Mouse (Mus musculus): ENCODE measurements around the gene Wbp11.

Gene Wbp11

DNA sequence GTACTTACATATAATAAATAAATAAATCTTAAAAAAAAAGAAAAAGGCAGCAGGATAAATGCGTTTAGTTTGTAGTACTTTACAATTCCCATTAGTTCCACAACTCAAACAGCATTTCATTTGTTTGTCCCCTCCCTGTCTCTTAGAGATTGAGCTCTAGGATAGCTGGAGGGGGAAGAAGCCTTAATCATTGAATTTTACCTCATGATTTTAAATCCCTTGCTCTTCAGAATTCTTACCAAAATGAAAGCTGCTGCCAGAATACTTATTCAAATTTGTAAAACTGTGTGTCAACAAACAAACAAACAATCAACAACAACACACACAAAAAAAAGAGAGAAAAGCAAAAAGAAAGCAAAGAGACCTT, 22.6 kb downstream of the Wbp11 start:
- in situ Hi-C loops (cut with MboI, MseI), result loop anchor here (5.0 to 25.0 kb wide), 4 partner anchors 159 to 1883 kb away; partner anchors contain the start of genes Cdkn1b (in 1 of the 2) and Strap (in 1 of the 2)

DNA sequence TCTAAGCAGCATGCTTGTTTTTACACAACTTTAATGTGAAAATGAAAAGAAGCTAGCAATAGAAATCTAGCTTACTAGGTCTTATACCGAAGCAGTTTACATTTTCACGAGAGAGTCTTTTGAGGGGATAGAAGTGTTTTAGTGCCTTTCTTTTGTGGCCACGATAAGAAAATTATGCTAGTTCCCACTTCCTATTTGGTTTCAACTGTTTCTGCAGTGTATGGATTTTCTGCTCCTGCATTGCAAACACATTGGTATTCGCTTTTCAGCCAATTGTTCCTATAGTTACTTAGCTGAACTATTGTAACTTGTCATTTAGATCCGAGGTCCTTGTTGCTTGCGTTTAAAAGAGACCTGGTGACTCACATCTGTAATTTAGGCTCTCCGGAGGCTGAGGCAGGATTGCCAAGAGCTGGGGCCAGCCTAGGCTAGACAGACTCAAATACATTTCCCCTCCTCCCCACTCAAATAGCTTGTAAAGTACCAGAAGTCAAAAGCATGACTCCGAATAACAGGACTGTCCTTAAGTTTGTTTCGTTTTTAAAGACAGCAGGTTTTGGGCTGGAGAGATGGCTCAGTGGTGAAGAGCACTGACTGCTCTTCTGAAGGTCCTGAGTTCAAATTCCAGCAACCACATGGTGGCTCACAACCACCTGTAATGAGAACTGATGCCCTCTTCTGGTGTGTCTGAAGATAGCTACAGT, 23.2 kb downstream of the Wbp11 start:
- in situ Hi-C loops (cut with MboI, MseI), result loop anchor here (5.0 to 25.0 kb wide), 4 partner anchors 160 to 1883 kb away; partner anchors contain the start of genes Cdkn1b (in 1 of the 2) and Strap (in 1 of the 2)

DNA sequence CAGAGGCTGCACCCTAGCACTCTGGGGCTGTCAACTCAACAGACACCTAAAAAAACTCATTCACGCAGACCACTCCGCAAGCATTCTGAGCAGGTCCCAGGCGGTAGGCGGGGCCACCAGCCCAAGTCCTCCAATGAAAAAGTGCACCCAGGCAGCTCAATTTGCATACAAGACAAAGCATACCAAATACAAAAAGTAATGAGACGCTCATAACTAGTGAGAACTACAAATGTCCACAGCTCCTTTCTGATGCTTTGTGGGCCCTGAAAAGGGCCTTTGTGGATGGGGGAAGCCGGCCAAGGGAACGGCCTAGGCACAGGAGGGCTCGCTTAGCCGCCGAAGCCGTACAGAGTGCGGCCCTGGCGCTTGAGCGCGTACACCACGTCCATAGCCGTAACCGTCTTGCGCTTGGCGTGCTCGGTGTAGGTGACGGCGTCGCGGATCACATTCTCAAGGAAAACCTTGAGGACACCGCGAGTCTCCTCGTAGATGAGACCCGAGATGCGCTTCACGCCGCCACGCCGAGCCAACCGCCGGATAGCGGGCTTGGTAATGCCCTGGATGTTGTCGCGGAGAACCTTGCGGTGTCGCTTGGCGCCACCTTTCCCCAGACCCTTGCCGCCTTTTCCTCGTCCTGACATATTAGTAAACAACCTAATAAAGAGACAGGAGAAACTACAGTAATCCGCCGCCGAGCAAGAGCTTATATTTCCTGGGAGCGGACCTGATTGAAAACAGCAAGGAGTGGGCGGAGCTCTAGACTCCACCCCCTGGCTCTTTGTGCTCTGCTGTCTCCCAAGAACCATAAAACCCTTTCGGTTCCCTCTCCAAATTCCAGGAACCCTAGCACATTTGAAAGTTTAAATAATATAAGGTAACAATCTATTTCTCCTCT, 24.0 kb downstream of the Wbp11 start, which contains the start of gene Hist4h4:
Hist4h4 (minus strand) TSS at position 677 of the 895 bp plus-strand sequence.
- in situ Hi-C loops (cut with MboI, MseI), result loop anchor here (10.0 to 25.0 kb wide), 3 partner anchors 161 to 1869 kb away; partner anchors contain the start of gene Strap (in 1 of the 2)

DNA sequence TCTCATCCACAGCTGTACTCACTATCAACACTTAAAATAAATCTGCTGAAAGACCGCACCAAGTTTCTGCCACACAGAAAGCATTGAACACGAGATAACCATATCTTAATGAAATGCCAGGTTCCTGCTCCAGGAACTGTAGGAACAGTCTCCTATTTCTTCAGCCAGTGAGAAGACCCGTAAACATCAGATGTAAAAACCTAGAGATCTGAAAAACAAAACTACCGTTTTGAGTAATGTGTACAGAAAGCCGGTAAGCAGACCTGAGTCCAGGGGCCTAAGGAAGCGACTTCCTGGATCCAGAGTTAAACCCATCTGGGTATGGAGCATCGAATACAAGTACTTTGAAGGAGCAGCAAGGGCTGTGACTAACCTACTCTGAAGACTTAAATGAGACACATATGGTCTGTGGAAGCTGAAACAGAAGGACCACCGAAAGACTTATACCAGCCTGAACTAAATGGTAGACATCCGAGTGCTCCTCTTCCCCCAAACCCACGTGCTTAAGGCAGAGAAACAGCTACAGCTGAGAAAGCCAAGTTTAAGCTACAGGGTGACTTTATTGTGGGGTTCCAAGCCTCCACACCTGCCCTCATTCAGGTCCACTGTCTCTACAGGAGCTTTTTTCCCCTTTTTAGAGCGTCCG, 24.8 kb downstream of the Wbp11 start:
- in situ Hi-C loops (cut with MboI, MseI), result loop anchor here (10.0 to 25.0 kb wide), 3 partner anchors 162 to 1868 kb away; partner anchors contain the start of gene Strap (in 1 of the 2)

GRCm38 (mm10) chr6:136801274-136801673, 26.8 kb downstream of the Wbp11 start:
- in situ Hi-C loops (cut with MboI, MseI), result loop anchor here (10.0 to 25.0 kb wide), 3 partner anchors 164 to 1866 kb away; partner anchors contain the start of gene Strap (in 1 of the 2)

- in situ Hi-C loops (cut with MboI, MseI), result loop anchor here (10.0 to 25.0 kb wide), 3 partner anchors 164 to 1866 kb away; partner anchors contain the start of gene Strap (in 1 of the 2)
Measured at GRCm38 (mm10) chr6:136800710-136801109, 27.3 kb downstream of the Wbp11 start.

GRCm38 (mm10) chr6:136797874-136798693, 29.9 kb downstream of the Wbp11 start:
- in situ Hi-C loops (cut with MboI, MseI), result loop anchor here in 1 of 2 experiments (10.0 kb wide), 1 partner anchor 1563 kb away; no protein-coding TSS in a partner anchor

DNA sequence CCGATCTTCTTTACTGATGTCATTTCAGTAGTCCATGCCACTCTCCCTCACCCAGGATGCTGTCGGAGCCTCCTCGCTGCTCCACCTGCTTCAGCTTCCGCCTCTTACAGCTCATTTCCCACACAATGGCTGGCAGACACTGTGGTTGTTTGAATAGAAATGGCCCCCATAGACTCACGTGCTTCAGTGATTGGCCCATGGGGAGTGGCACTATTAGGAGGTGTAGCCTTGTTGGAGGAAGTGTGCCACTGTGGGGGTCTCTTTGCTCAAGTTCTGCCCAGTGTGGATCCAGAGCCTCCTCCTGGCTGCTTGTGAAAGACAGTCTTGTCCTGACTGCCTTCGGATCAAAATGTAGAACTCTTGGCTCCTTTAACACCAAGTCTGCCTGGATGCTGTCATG, 32.2 kb downstream of the Wbp11 start:
- in situ Hi-C loops (cut with MboI, MseI), result loop anchor here in 1 of 2 experiments (10.0 kb wide), 1 partner anchor 1561 kb away; no protein-coding TSS in a partner anchor

DNA sequence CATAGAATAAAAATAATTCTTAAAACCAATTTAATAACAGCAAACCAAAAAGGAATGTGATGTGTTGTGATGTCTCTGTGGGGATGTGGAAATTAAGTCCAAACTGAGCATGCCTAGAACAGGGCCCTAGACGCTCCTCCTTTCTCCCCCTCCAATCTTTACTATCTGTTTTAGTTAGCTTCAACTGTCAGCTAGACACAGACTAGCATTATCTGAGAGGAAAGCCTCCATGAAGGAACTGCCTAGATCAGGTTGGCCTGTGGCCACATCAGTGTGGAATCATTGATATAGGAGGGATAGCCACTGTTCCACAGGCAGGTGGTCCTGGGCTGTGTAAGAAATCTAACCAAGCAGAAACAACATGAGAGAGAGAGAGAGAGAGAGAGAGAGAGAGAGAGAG, 32.9 kb downstream of the Wbp11 start:
- in situ Hi-C loops (cut with MboI, MseI), result loop anchor here in 1 of 2 experiments (10.0 kb wide), 1 partner anchor 1560 kb away; no protein-coding TSS in a partner anchor

GRCm38 (mm10) chr6:136793831-136794525, 34.1 kb downstream of the Wbp11 start:
- in situ Hi-C loops (cut with MboI, MseI), result loop anchor here in 1 of 2 experiments (10.0 kb wide), 1 partner anchor 1559 kb away; no protein-coding TSS in a partner anchor

- in situ Hi-C loops (cut with MboI, MseI), result loop anchor here in 1 of 2 experiments (10.0 kb wide), 1 partner anchor 1558 kb away; no protein-coding TSS in a partner anchor
Measured at GRCm38 (mm10) chr6:136792884-136793758, 34.9 kb downstream of the Wbp11 start.

DNA sequence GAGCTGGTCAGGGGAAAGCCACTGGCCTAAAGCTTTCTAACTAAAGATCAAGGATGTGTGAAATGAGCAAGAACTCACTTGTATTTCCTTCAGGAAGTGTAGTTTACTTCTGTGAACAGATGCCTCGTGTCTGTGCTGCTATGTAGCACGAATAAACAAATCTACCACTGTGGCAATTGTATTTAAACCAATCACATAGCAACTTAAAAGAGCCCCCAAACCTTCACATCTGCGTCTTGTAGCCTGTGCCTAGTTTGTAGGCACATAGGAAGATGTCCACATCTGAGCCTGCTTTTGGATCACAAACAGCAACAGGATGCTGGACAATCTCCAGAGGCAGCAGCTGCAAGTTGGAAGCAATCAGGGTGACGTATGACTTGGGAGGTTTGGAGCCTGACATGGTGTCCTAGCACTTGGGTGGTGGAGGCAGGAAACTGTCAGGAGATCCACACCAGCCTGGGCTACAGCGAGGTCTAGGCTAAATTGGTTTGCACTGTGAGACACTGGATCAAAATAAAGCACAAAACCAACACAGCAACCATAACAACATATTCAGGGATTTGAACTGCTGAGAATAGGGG, 38.6 kb downstream of the Wbp11 start:
- in situ Hi-C loops (cut with MboI, MseI), result no loop called here

DNA sequence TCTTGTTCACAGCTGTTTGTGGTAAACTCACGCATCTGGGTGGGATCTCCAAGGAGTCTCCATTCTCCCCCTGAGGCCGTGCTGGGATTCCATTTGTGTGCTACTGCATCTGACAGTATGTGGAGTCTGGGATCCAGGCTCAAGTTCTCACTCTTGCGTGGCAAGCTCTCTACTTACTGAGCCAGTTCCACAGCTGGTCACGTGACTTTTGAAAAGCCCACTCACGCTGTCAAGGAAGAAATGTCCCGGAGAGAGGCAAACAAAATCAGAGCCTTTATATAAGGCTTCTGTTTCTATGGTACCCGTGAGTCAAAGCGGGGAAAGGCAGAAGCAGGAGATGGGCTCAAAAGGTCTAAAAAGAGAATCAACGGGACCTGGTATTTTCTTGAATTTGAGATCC, 45.3 kb downstream of the Wbp11 start:
- in situ Hi-C loops (cut with MboI, MseI), result no loop called here

- in situ Hi-C loops (cut with MboI, MseI), result no loop called here
Measured at GRCm38 (mm10) chr6:136782146-136782545, 45.9 kb downstream of the Wbp11 start.

- in situ Hi-C loops (cut with MboI, MseI), result no loop called here
Measured at GRCm38 (mm10) chr6:136781377-136781986, 46.6 kb downstream of the Wbp11 start, which contains the start of gene Gucy2c. TSS of gene Gucy2c (minus strand) at chr6:136781765.

DNA sequence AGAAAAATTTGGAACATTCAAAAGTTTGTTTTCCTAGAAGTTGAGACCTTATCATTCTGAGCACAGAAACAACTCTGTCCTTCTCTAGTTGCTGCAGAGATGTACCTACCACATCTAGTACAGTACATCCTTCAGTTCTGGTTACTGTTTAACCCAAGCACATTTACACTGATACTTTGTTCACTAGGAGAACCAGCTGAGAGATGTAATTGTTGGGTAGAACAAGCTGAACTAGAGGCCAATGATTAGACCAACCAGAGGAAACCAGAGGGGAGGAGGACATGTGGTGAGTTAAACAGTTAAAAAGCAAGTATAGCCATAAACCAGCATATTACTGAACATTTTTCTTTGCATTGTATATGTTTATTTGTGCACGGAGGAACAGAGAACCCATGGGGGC, 51.6 kb downstream of the Wbp11 start:
- in situ Hi-C loops (cut with MboI, MseI), result no loop called here

DNA sequence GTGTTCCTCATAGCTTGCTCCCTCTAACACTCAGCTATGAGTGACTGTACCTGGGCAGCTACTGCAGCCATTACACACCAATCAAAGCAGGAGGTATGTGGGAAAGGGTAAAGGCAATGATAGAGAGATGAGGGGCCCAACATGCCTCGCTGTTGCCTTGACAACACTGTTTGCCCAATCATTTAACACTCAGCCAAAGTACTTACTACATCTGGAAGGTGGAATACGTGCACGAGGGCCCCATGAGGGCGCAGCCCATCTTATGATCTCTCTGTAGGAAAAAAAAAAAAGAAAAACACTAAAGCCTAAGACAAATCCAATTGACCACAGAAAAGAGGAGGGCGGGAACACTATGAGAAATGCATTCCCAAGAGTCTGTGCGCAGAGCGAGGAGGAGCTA, 58.2 kb downstream of the Wbp11 start:
- in situ Hi-C loops (cut with MboI, MseI), result loop anchor here in 1 of 2 experiments (5.0 kb wide), 1 partner anchor 1328 kb away; no protein-coding TSS in a partner anchor

Measured in T-helper 17 cell (primary cell).